Mouse (Mus musculus) liver, postnatal 0 days (tissue): ENCODE results near the gene Gm4924. TPM values are rescaled to one million over a fixed set of nuclear protein-coding genes. Genes with fewer than 3 reads are reported as not detected.

Experiments
- ATAC-seq: fragments of 200-750 bp; cut with Nextera tagmentation; 2 replicates; pipeline ENCODE4 v1.8.0; 2017; ENCODE audit warnings: mild to moderate bottlenecking, moderate library complexity
- DNase-seq: peaks from one replicate; pipeline ENCODE4 v3.0.0-alpha.2; 2016
- H3K27ac ChIP-seq: fragments of 300-500 bp; sonication (generic); 2 replicates; pipeline ENCODE4 v1.5.1; 2014; ENCODE audit warnings: antibody characterized with exemption, moderate library complexity, mild to moderate bottlenecking, low read depth
- H3K27me3 ChIP-seq: fragments of 300-500 bp; sonication (generic); 2 replicates; pipeline ENCODE4 v1.6.1; 2014; ENCODE audit warnings: low read length, control low read depth, mixed read lengths; ENCODE audit not compliant: insufficient read depth
- H3K36me3 ChIP-seq: fragments of 300-500 bp; sonication (generic); replicated peaks from 2 replicates; pipeline ENCODE4 v1.6.1; 2014; ENCODE audit warnings: mild to moderate bottlenecking, control low read depth, low read length, moderate library complexity, mixed read lengths; ENCODE audit not compliant: insufficient read depth
- H3K4me1 ChIP-seq: fragments of 300-500 bp; sonication (generic); 2 replicates; pipeline ENCODE4 v1.6.1; 2014; ENCODE audit warnings: antibody characterized with exemption, mild to moderate bottlenecking, control low read depth; ENCODE audit not compliant: insufficient read depth
- H3K4me2 ChIP-seq: fragments of 300-500 bp; sonication (generic); 2 replicates; pipeline ENCODE4 v1.6.1; 2014; ENCODE audit warnings: low read depth, mild to moderate bottlenecking, low read length, moderate library complexity, mixed read lengths
- H3K4me3 ChIP-seq: fragments of 300-500 bp; sonication (generic); 2 replicates; pipeline ENCODE4 v1.5.1; 2014; ENCODE audit warnings: low read depth, low read length
- H3K9ac ChIP-seq: fragments of 300-500 bp; sonication (generic); replicated peaks from 2 replicates; pipeline ENCODE4 v1.6.1; 2014; ENCODE audit warnings: mild to moderate bottlenecking, moderate library complexity
- H3K9me3 ChIP-seq: fragments of 300-500 bp; sonication (generic); 2 replicates; pipeline ENCODE4 v1.6.1; 2016; ENCODE audit warnings: mild to moderate bottlenecking, control low read depth, low read length, mixed read lengths
- CTCF ChIP-seq: sonication (generic); IDR thresholded peaks from 2 replicates; pipeline ENCODE4 v1.5.1; 2016; ENCODE audit warnings: antibody characterized with exemption, low read depth
- EP300 ChIP-seq: IDR thresholded peaks from 2 replicates; pipeline ENCODE4 v1.6.1; 2016; ENCODE audit warnings: antibody characterized with exemption, low read depth, mild to moderate bottlenecking
- WGBS: fragments of 180-500 bp; shearing (Covaris S2); extraction: QIAGEN DNeasy Blood & Tissue Kit; methylation state at CpG from one replicate; pipeline ENCODE4 v1.1.7; 2014; ENCODE audit not compliant: insufficient replicate concordance; 5-methylcytosine and 5-hydroxymethylcytosine counted together
- polyA plus RNA-seq: library from polyadenylated mRNA; unstranded; fragments of >200 nt; fragmentation: Nextera tagmentation; extraction: Ambion mirVana; gene quantifications from 2 replicates; pipeline ENCODE4 v1.2.1, GENCODE M21; 2015

Gene Gm4924
- polyA plus RNA-seq, 1 experiment from 2014 or later, result 0.72 TPM

DNA sequence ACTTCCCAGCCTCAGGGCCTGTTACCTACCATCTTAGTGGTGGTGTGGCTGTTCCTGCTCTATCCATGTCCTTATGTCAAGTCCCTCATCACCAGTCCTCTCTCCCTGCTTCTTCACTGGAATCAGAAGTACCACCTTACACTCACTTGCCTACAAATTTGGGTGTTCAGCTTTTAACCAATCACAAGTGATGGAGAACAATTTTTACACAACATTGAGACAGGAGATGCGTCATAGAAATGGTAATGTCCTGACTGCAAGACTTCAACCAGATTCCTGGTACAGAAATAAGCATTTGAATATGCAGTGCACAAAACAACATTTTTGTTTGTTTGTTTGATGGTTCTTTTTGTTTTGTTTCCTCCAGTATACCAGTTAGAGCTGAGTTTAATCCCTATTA lies 28.9 kb downstream of the Gm4924 start:
- H3K27ac ChIP-seq, result no peak overlapping the region
- no peak overlapping the region for H3K4me2 ChIP-seq
- WGBS, result 78% methylated on average over 1 of the region's 1 CpGs
- H3K9me3 ChIP-seq, result peaks cover 22% of the 10 kb centered on the region
- H3K27me3 ChIP-seq, result no peaks in the 10 kb centered on the region
- DNase-seq, result no peak
- no peaks in the 10 kb centered on the region for H3K4me1 ChIP-seq
- TF ChIP-seq CTCF, result no peak
- TF ChIP-seq EP300, result no peak
- ATAC-seq, result no peak
- no peak overlapping the region for H3K9ac ChIP-seq
- H3K4me3 ChIP-seq, result no peak overlapping the region
- H3K36me3 ChIP-seq, result no peaks in the 10 kb centered on the region

DNA sequence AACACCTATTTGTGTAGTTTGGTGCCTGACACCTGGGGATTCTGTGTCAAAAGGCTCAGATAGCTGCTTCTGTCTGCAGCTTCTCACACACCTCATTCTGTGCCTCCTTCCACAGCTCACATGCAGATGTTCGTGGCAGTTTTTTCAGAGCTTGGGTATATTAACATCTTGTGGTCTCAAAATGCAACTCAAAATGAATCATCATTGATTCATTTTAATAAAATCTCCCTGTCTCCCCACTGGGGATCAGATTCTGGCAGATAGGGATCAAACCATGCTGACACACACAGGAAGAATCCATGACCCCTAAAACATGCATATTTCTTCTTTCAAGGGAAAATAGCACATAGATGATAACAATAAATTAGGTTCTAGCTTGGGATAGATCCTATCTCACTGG lies 55.5 kb downstream of the Gm4924 start:
- peaks cover 5% of the 10 kb centered on the region for H3K9me3 ChIP-seq
- H3K27me3 ChIP-seq, result no peaks in the 10 kb centered on the region
- 53% methylated on average over 1 of the region's 1 CpGs for WGBS
- H3K4me2 ChIP-seq, result no peak overlapping the region
- no peak overlapping the region for H3K4me3 ChIP-seq
- no peak overlapping the region for H3K27ac ChIP-seq
- no peak for DNase-seq
- H3K9ac ChIP-seq, result no peak overlapping the region
- no peaks in the 10 kb centered on the region for H3K36me3 ChIP-seq
- ATAC-seq, result no peak
- TF ChIP-seq EP300, result no peak
- TF ChIP-seq CTCF, result no peak
- H3K4me1 ChIP-seq, result no peaks in the 10 kb centered on the region

DNA sequence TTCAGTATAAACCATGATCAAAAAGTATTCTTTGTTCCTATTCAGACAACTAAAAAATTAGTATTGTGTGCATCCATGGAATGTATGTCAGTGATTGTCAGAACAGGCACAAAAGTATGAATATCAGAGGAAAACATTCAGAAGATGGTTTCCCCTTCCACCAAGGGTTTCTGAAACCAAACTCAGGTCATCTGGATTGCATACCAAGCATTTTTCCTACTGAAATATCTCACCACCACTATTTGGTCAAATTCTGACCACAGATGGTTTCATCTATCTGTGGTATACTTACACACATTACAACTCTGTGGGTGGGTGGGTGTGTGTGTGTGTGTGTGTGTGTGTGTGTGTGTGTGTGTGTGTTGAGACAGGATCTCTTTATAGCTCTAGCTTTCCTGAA lies 69.6 kb downstream of the Gm4924 start:
- H3K9me3 ChIP-seq, result peaks cover 4% of the 10 kb centered on the region; the same call in 1 of the 2 replicates
- H3K36me3 ChIP-seq, result no peaks in the 10 kb centered on the region
- no peaks in the 10 kb centered on the region for H3K27me3 ChIP-seq
- no peak for DNase-seq
- H3K4me1 ChIP-seq, result no peaks in the 10 kb centered on the region
- no peak overlapping the region for H3K27ac ChIP-seq
- no peak overlapping the region for H3K4me3 ChIP-seq
- H3K9ac ChIP-seq, result no peak overlapping the region
- TF ChIP-seq EP300 (no peak), CTCF (no peak)
- no peak overlapping the region for H3K4me2 ChIP-seq
- ATAC-seq, result no peak

Other genes with a start within 250 kb of the Gm4924 start
- gene AU041133, start 226.2 kb upstream of the Gm4924 start, polyA plus RNA-seq, result 1.1 and 1.8 TPM in 2 replicates
- 2.1 and 2.4 TPM in 2 replicates for gene Zfp938, start 113.0 kb upstream of the Gm4924 start, polyA plus RNA-seq
- gene 4932415D10Rik, start 37.7 kb upstream of the Gm4924 start, polyA plus RNA-seq, result not detected in 2 replicates
- not detected in 2 replicates for gene Gm1553, start 138.4 kb downstream of the Gm4924 start, polyA plus RNA-seq